Mouse (Mus musculus) midbrain, embryonic 14.5 days (tissue): ENCODE measurements at regions not wholly inside any gene's neighbourhood (a gene's known extent, or its start where the extent isn't known, plus 50 kb on each side); places are given as distances from the start of the nearest gene placed in this dataset.

Source experiments
- ATAC-seq: fragments of 200-750 bp; cut with Nextera tagmentation; 2 replicates; pipeline ENCODE4 v1.8.0; 2017; ENCODE audit warnings: moderate number of reproducible peaks, moderate library complexity; ENCODE audit not compliant: low FRiP score, low TSS enrichment
- DNase-seq: peaks from one replicate; pipeline ENCODE4 v3.0.0-alpha.2; 2015
- H3K27ac ChIP-seq: fragments of 300-500 bp; sonication (generic); replicated peaks from 2 replicates; pipeline ENCODE4 v1.5.1; 2014; ENCODE audit warnings: mild to moderate bottlenecking, low read depth, low read length, moderate library complexity
- H3K27me3 ChIP-seq: fragments of 300-500 bp; sonication (generic); 2 replicates; pipeline ENCODE4 v1.6.1; 2014; ENCODE audit warnings: low read length, control low read depth, mixed read lengths; ENCODE audit not compliant: control insufficient read depth, insufficient read depth
- H3K36me3 ChIP-seq: fragments of 300-500 bp; sonication (generic); 2 replicates; pipeline ENCODE4 v1.6.1; 2014; ENCODE audit warnings: low read length, control low read depth; ENCODE audit not compliant: control insufficient read depth, insufficient read depth
- H3K4me1 ChIP-seq: fragments of 300-500 bp; sonication (generic); 2 replicates; pipeline ENCODE4 v1.6.1; 2014; ENCODE audit warnings: mild to moderate bottlenecking, antibody characterized with exemption, low read length, control low read depth; ENCODE audit not compliant: control insufficient read depth, insufficient read depth
- H3K4me2 ChIP-seq: fragments of 300-500 bp; sonication (generic); 2 replicates; pipeline ENCODE4 v1.6.1; 2014; ENCODE audit warnings: mild to moderate bottlenecking, low read length, moderate library complexity
- H3K4me3 ChIP-seq: fragments of 300-500 bp; sonication (generic); replicated peaks from 2 replicates; pipeline ENCODE4 v1.5.1; 2014; ENCODE audit warnings: low read depth, low read length
- H3K9ac ChIP-seq: fragments of 300-500 bp; sonication (generic); replicated peaks from 2 replicates; pipeline ENCODE4 v1.6.1; 2014; ENCODE audit warnings: mild to moderate bottlenecking, low read length, moderate library complexity
- H3K9me3 ChIP-seq: fragments of 300-500 bp; sonication (generic); 2 replicates; pipeline ENCODE4 v1.6.1; 2016; ENCODE audit warnings: low read length, control low read depth, mixed read lengths; ENCODE audit not compliant: control insufficient read depth
- WGBS: fragments of 180-500 bp; shearing (Covaris S2); extraction: QIAGEN DNeasy Blood & Tissue Kit; methylation state at CpG from one replicate; pipeline ENCODE4 v1.1.7; 2014; 5-methylcytosine and 5-hydroxymethylcytosine counted together

DNA sequence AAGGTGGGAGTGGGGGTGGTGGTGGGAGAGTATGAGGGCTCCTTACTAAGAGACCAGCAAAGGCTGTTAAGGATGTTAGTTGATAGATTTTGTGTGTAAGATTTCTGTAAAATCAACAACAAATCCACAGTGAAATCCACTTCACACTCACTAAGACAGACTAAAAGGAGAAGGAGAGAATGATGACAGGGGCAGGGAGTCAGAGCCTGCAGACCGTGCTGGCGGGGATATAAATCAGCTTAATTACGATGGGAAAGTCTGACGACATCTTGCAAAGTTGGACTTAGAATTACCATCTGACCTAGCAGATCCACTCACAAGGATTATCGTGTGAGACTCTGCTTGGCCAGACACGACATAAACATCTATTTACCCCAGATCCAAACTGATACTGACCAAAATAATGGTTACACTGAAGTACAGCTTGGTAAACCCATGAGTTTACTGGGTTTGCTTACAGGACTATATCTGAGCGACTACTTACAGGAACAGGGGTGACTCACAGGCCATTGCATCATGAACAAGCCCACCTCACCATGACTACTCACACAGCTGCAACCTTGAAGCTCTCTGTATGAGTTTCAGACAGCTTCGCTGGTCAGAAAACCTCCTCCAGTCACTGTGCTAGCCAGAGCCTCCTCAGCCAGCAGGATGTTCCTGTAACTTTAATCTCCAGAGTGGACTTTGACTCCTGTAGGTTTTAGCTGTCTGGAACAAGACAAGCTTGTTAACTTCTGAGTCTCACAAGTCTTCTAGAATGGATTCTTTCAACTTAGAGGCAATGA, 50.5 kb upstream of the Ednra start:
- no peaks in the 10 kb centered on the region for H3K9me3 ChIP-seq
- no peak overlapping the region for H3K27ac ChIP-seq
- no peak for ATAC-seq
- H3K4me2 ChIP-seq = no peak overlapping the region
- no peak for DNase-seq
- no peaks in the 10 kb centered on the region for H3K27me3 ChIP-seq
- 89% methylated on average over 8 of the region's 8 CpGs for WGBS
- no peaks in the 10 kb centered on the region for H3K4me1 ChIP-seq
- no peak overlapping the region for H3K9ac ChIP-seq
- H3K4me3 ChIP-seq = no peak overlapping the region
- no peaks in the 10 kb centered on the region for H3K36me3 ChIP-seq

DNA sequence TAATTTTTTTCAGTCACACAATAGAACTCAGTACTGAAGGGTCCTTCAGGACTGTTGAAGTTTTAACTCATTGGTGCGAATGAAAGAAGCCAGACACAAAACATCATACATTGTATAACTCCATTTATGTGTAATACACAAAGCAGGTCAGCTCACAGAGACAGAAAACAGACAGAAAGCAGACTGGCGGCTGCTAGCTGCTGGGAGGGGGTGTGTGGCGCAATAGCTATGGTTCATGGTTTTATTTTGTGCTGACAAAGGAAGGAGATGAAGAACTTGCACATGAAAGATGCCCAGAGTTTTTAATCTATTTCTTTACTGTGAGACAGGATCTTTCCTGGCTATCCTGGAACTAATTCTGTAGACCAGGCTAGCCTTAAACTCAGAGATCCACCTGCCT, 51.3 kb upstream of the Ednra start:
- Histone ChIP-seq H3K27me3 (no peaks in the 10 kb centered on the region), H3K9me3 (no peaks in the 10 kb centered on the region), H3K4me2 (no peak overlapping the region), H3K36me3 (no peaks in the 10 kb centered on the region), H3K9ac (no peak overlapping the region), H3K4me1 (no peaks in the 10 kb centered on the region), H3K27ac (no peak overlapping the region), H3K4me3 (no peak overlapping the region)
- 93% methylated on average over 3 of the region's 3 CpGs for WGBS
- ATAC-seq (no peak), DNase-seq (no peak)

DNA sequence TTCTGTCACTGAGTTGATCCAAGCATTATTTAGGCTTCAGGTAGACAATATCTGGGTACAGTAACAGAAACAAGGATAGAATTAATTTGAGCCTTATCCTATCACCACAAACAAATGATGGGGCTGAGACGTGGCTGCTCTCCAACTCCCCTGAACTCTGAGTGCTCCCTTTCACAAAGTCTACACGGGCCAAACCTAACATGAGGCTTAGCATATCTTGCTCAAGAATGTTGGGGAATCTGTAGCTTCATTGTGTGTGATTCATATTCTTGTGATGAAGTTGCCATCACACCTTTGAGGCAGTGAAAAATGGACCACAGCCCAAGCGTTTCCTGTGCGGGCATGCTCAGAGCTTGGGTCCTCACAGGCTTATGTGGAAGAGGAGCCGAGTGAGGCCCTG, 53.3 kb upstream of the Ednra start:
- DNase-seq (no peak), ATAC-seq (no peak)
- no peak overlapping the region for H3K9ac ChIP-seq
- no peaks in the 10 kb centered on the region for H3K36me3 ChIP-seq
- no peak overlapping the region for H3K27ac ChIP-seq
- no peak overlapping the region for H3K4me2 ChIP-seq
- no peak overlapping the region for H3K4me3 ChIP-seq
- no peaks in the 10 kb centered on the region for H3K27me3 ChIP-seq
- H3K4me1 ChIP-seq = no peaks in the 10 kb centered on the region
- H3K9me3 ChIP-seq = no peaks in the 10 kb centered on the region
- 81% methylated on average over 5 of the region's 5 CpGs for WGBS

DNA sequence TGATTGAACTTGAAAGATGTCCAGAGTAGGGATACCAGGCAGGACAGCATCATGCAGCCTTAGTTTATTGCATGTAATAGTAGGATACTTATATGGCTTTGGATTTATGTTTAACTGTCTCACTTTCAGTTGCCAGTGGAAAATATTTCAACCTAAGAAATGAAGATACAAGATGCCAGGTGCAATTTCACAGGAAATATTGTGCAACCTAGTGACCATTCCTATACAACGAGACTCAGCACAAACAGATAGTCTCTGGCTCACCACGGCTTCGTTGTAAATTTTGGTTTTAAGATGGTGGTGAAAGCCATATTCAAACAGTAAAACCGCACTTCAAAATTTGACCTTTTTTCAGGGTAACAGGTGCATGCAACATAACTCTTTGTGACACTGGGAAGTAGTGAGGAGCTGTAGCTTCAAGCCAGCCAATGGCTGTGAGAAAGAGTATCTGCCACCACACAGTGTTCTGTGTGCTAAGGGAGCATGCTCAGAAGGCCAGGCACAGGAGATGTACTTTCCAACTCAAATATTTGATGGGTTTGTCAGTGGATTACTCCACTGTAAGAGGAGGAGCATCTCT, 61.5 kb upstream of the Ednra start:
- H3K36me3 ChIP-seq = no peaks in the 10 kb centered on the region
- no peak overlapping the region for H3K4me2 ChIP-seq
- no peak for ATAC-seq
- H3K4me3 ChIP-seq = no peak overlapping the region
- H3K27me3 ChIP-seq = no peaks in the 10 kb centered on the region
- no peak overlapping the region for H3K9ac ChIP-seq
- no peaks in the 10 kb centered on the region for H3K9me3 ChIP-seq
- 92% methylated on average over 4 of the region's 4 CpGs for WGBS
- no peak overlapping the region for H3K27ac ChIP-seq
- H3K4me1 ChIP-seq = no peaks in the 10 kb centered on the region
- DNase-seq = no peak

DNA sequence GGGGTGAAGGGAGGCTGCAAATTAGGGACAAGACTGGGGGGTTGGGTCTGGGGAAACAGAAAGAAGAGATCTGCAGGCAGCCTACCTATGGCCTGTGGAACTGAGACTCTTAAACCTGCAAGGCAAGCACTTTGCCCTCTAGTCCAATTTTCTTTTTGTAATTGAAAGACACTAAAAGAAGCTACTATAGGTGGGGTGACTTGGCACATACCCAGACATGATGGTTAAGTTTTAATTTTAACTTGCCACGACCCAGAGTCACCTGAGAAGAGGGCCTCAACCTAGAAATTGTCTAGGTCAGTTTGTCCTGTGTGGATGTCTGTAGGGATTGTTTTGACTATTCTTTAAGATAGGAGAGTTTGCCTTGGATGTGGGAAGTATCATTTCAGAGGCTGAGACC, 70.6 kb upstream of the Ednra start:
- 71% methylated on average over 1 of the region's 1 CpGs for WGBS
- no peaks in the 10 kb centered on the region for H3K36me3 ChIP-seq
- H3K27me3 ChIP-seq = no peaks in the 10 kb centered on the region
- H3K9me3 ChIP-seq = no peaks in the 10 kb centered on the region
- H3K4me2 ChIP-seq = no peak overlapping the region
- no peak for ATAC-seq
- no peak for DNase-seq
- no peak overlapping the region for H3K9ac ChIP-seq
- no peak overlapping the region for H3K27ac ChIP-seq
- no peaks in the 10 kb centered on the region for H3K4me1 ChIP-seq
- H3K4me3 ChIP-seq = no peak overlapping the region

DNA sequence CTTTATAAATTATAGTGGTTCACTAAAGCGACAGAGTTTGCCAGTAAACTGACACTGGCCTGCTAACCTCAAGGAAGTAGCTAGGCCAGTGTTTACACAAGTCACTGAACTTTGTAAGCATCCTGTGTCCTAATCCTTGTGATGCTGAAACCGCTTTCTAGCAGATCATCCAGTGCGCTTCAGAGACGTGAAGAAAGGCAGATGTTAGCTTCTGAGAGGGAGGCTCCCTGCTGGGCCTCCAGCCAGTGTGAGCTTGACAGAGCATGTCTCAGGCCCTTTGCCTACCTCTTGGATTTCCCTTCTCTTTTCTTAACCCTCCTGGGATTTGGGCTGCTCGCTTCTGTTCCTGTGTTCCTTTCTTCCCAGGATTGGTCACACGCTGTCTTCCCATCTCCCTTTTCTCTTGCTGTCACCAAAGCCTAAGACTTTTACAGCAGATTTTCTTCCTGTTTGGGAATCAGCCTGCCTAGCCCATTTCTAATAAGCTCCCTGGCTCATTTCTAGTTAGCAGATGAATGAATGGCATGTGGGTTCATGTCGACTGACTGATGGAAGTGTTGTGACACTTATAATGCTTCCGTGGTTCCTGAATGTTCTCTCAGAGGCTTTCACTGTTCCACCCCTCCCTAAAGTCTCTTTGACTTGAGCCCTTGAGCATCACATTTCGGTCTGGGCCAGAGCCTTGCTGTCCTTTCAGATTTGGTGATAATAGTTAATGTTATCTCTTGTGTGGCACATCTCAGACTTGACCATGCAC, 79.1 kb upstream of the Ednra start:
- no peaks in the 10 kb centered on the region for H3K36me3 ChIP-seq
- no peaks in the 10 kb centered on the region for H3K27me3 ChIP-seq
- 67% methylated on average over 9 of the region's 9 CpGs for WGBS
- no peak for DNase-seq
- H3K9ac ChIP-seq = no peak overlapping the region
- no peak overlapping the region for H3K4me2 ChIP-seq
- ATAC-seq = no peak
- no peaks in the 10 kb centered on the region for H3K9me3 ChIP-seq
- H3K4me1 ChIP-seq = no peaks in the 10 kb centered on the region
- no peak overlapping the region for H3K4me3 ChIP-seq
- H3K27ac ChIP-seq = no peak overlapping the region

DNA sequence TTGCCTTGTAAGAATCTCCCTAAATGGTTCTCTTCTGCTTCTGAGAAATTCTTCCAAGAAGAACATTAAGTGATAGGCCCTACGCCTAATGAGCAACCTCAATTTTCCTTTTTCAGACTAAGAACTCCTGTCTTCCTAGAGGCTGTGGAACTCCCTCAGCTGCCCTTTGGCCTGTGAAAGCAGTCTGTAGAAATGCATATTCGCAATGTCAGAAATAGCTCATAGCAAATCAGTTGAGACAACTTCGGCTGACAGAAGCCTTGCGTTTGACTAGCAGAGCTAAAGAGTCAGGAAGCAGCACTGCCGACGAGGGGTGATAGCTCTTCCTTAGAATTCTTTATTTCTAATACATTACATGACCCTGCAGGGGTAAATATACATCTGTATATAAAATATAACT, 80.3 kb upstream of the Ednra start:
- DNase-seq (no peak), ATAC-seq (no peak)

GRCm38 (mm10) chr8:77804956-77805355, 80.7 kb upstream of the Ednra start:
- DNase-seq = no peak
- Histone ChIP-seq H3K9me3 (no peaks in the 10 kb centered on the region), H3K4me2 (no peak overlapping the region), H3K4me3 (no peak overlapping the region), H3K9ac (no peak overlapping the region), H3K36me3 (no peaks in the 10 kb centered on the region), H3K27ac (no peak overlapping the region), H3K4me1 (no peaks in the 10 kb centered on the region), H3K27me3 (no peaks in the 10 kb centered on the region)
- WGBS = 85% methylated on average over 4 of the region's 4 CpGs
- ATAC-seq = no peak

More for the DNA sequence above, 80.3 kb upstream of the Ednra start:
- Histone ChIP-seq H3K4me2 (no peak overlapping the region), H3K4me1 (no peaks in the 10 kb centered on the region), H3K27me3 (no peaks in the 10 kb centered on the region), H3K4me3 (no peak overlapping the region), H3K27ac (no peak overlapping the region), H3K9me3 (no peaks in the 10 kb centered on the region), H3K9ac (no peak overlapping the region), H3K36me3 (no peaks in the 10 kb centered on the region)
- 89% methylated on average over 6 of the region's 6 CpGs for WGBS

- Histone ChIP-seq H3K27me3 (no peaks in the 10 kb centered on the region), H3K9me3 (no peaks in the 10 kb centered on the region), H3K9ac (no peak overlapping the region), H3K27ac (no peak overlapping the region), H3K4me2 (no peak overlapping the region), H3K36me3 (no peaks in the 10 kb centered on the region), H3K4me1 (no peaks in the 10 kb centered on the region), H3K4me3 (no peak overlapping the region)
- DNase-seq = no peak
- no peak for ATAC-seq
- 78% methylated on average over 6 of the region's 6 CpGs for WGBS
These were observed 81.4 kb upstream of the Ednra start for GRCm38 (mm10) chr8:77805657-77806056.
